30 mouse cellular contexts compared by ENCODE assay signal in the genomic region with DNA sequence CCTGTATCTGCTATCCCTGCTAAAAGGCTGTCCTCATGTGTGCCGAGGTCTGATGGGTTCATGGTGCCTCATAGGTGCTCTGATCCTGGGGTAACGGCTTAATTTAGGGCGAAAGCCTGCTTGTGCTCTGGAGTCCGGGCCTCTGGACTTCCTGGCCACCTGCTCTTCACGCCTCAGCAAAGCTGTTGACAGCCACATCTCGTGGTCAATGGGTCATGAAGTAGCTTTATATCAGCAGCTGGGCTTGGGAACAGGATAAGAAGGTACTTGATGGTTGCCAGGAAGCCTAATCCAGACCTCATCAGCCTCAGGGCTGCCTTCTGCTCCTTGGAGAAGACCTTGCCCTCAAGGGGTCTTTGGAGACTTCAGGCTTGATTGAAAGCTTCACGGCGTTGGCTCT. TPM values are rescaled to one million over a fixed set of nuclear protein-coding genes. Genes with fewer than 3 reads are reported as not detected.
DNase-seq lines count a peak whose midpoint lies in the region; ATAC-seq and TF ChIP-seq lines count a peak whose summit lies in the region.
"Had no signal": no experiment of that assay in that cellular context is flagged by ENCODE, and none has a peak within 500 bp of the region (broad histone marks: within the 10 kb centered on the region; RNA-seq: fewer than 3 reads in every experiment).

No protein-coding gene starts in this region.

- no peak for TF ChIP-seq EP300 in liver, postnatal 0 days (IDR thresholded peaks at IDR 0.05; ENCODE audit: low read depth)

- no peak for TF ChIP-seq POLR2A in bone marrow, adult 2 months (IDR thresholded peaks at IDR 0.05; ENCODE audit: borderline replicate concordance, control insufficient read depth, low read depth, low read length)

- peak; percentile 24; the same call in 1 of the 2 replicates for ATAC-seq in kidney, embryonic 14.5 days (ENCODE audit: low FRiP score, low TSS enrichment)
- ATAC-seq in liver, postnatal 0 days = no peak
- no peak for ATAC-seq in liver, embryonic 11.5 days (replicated peaks; ENCODE audit: low FRiP score)
- ATAC-seq: CD4-positive, CD25-positive, alpha-beta regulatory T cell, adult 4 months; forebrain, embryonic 13.5 days; forebrain, embryonic 16.5 days; hindbrain, postnatal 0 days; inflammation-experienced regulatory T-cells, adult 6 months had no signal

- no peak overlapping the region for H3K9ac ChIP-seq in kidney, embryonic 14.5 days (ENCODE audit: low read depth, low read length)
- no peak overlapping the region for H3K9ac ChIP-seq in liver, postnatal 0 days (replicated peaks)
- H3K9ac ChIP-seq in liver, embryonic 11.5 days (ENCODE audit: low read depth, low read length) = no peak overlapping the region
- H3K9ac ChIP-seq: forebrain, embryonic 13.5 days; heart, embryonic 13.5 days; hindbrain, embryonic 14.5 days had no signal

- H3K4me1 ChIP-seq in kidney, embryonic 14.5 days (ENCODE audit: control insufficient read depth, insufficient read depth, low read length) = 0 out of 2 replicates have a peak, but pooled peaks cover 3% of the 10 kb centered on the region
- 0 out of 2 replicates have a peak, but pooled peaks cover 3% of the 10 kb centered on the region for H3K4me1 ChIP-seq in liver, postnatal 0 days (ENCODE audit: insufficient read depth)
- H3K4me1 ChIP-seq in liver, embryonic 11.5 days (replicated peaks; ENCODE audit: control insufficient read depth, insufficient read depth, low read length) = peaks cover 3% of the 10 kb centered on the region; the same call in 1 of the 2 replicates
- H3K4me1 ChIP-seq in bone marrow, adult 2 months (ENCODE audit: control insufficient read depth, insufficient read depth, low read length) = no peaks in the 10 kb centered on the region; the same call in 1 of the 2 replicates
- H3K4me1 ChIP-seq: forebrain, embryonic 13.5 days had no signal

- WGBS in kidney, embryonic 14.5 days = 34% methylated on average over 8 of the region's 8 CpGs
- 48% methylated on average over 8 of the region's 8 CpGs for WGBS in liver, postnatal 0 days (ENCODE audit: insufficient replicate concordance)
- 67% methylated on average over 8 of the region's 8 CpGs for WGBS in liver, embryonic 11.5 days
- 53% methylated on average over 8 of the region's 8 CpGs for WGBS in bone marrow, adult 2 months

- H3K4me3 ChIP-seq in kidney, embryonic 14.5 days (ENCODE audit: low read length) = no peak overlapping the region
- H3K4me3 ChIP-seq in liver, postnatal 0 days (ENCODE audit: low read depth, low read length) = no peak overlapping the region
- no peak overlapping the region for H3K4me3 ChIP-seq in liver, embryonic 11.5 days (ENCODE audit: low read depth, low read length)
- H3K4me3 ChIP-seq in bone marrow, adult 2 months (replicated peaks; ENCODE audit: control insufficient read depth, low read depth, low read length) = no peak overlapping the region
- H3K4me3 ChIP-seq: forebrain, embryonic 10.5 days; forebrain, embryonic 13.5 days; heart, adult 2 months; heart, embryonic 10.5 days; heart, embryonic 13.5 days had no signal

- no peak for DNase-seq in kidney, adult 11 months
- no peak for DNase-seq in liver, postnatal 0 days
- DNase-seq in liver, embryonic 11.5 days (ENCODE audit: low spot score) = no peak
- DNase-seq in cerebellum, postnatal 14 days = no peak
- DNase-seq: adrenal gland, adult 2 months; adrenal gland, postnatal 14 days; cerebellum, adult 11-12 months; cerebellum, adult 8-10 months; cerebellum, postnatal 10 days; gastrocnemius, postnatal 25 days; heart, adult 2 months; heart, postnatal 14 days; heart, postnatal 4 days had no signal

- H3K4me2 ChIP-seq in kidney, embryonic 14.5 days (replicated peaks; ENCODE audit: low read depth, low read length) = no peak overlapping the region
- H3K4me2 ChIP-seq in liver, postnatal 0 days (ENCODE audit: low read depth, low read length) = no peak overlapping the region
- H3K4me2 ChIP-seq in liver, embryonic 11.5 days = no peak overlapping the region
- H3K4me2 ChIP-seq: forebrain, embryonic 13.5 days; heart, embryonic 13.5 days; hindbrain, embryonic 14.5 days had no signal

- TF ChIP-seq CTCF in liver, postnatal 0 days (IDR thresholded peaks at IDR 0.05; ENCODE audit: low read depth) = no peak
- no peak for TF ChIP-seq CTCF in bone marrow, adult 2 months (IDR thresholded peaks at IDR 0.05; ENCODE audit: control insufficient read depth, insufficient read depth, low read length)

- H3K27ac ChIP-seq in kidney, embryonic 14.5 days (ENCODE audit: low read depth, low read length) = no peak overlapping the region
- H3K27ac ChIP-seq in liver, postnatal 0 days (ENCODE audit: low read depth) = peak overlapping the region; percentile 57; the same call in 1 of the 2 replicates
- no peak overlapping the region for H3K27ac ChIP-seq in liver, embryonic 11.5 days (ENCODE audit: low read depth, low read length)
- H3K27ac ChIP-seq in bone marrow, adult 2 months (ENCODE audit: control insufficient read depth, insufficient read depth, low read depth, low read length, poor library complexity) = peak overlapping the region; percentile 68
- H3K27ac ChIP-seq: forebrain, embryonic 10.5 days; forebrain, embryonic 13.5 days; heart, adult 2 months; heart, embryonic 10.5 days; heart, embryonic 13.5 days; hindbrain, embryonic 14.5 days; hindbrain, postnatal 0 days had no signal

- H3K27me3 ChIP-seq in kidney, embryonic 14.5 days (ENCODE audit: control insufficient read depth, insufficient read depth, low read length) = no peaks in the 10 kb centered on the region
- H3K27me3 ChIP-seq in liver, postnatal 0 days (ENCODE audit: insufficient read depth, low read length) = no peaks in the 10 kb centered on the region
- H3K27me3 ChIP-seq in liver, embryonic 11.5 days (replicated peaks; ENCODE audit: control insufficient read depth, insufficient read depth, low read length) = no peaks in the 10 kb centered on the region

- no peaks in the 10 kb centered on the region for H3K9me3 ChIP-seq in kidney, embryonic 14.5 days (ENCODE audit: control insufficient read depth, low read length)
- no peaks in the 10 kb centered on the region for H3K9me3 ChIP-seq in liver, postnatal 0 days (ENCODE audit: low read length)
- H3K9me3 ChIP-seq in liver, embryonic 11.5 days (ENCODE audit: control insufficient read depth, low read length) = no peaks in the 10 kb centered on the region
- H3K9me3 ChIP-seq: forebrain, embryonic 10.5 days; forebrain, embryonic 13.5 days; heart, embryonic 10.5 days; heart, embryonic 13.5 days had no signal

- H3K36me3 ChIP-seq in kidney, embryonic 14.5 days (ENCODE audit: control insufficient read depth, insufficient read depth, low read length) = no peaks in the 10 kb centered on the region
- no peaks in the 10 kb centered on the region for H3K36me3 ChIP-seq in liver, postnatal 0 days (replicated peaks; ENCODE audit: insufficient read depth, low read length)
- H3K36me3 ChIP-seq in liver, embryonic 11.5 days (ENCODE audit: control insufficient read depth, insufficient read depth, low read length) = no peaks in the 10 kb centered on the region
- H3K36me3 ChIP-seq: forebrain, embryonic 10.5 days; heart, embryonic 10.5 days; heart, embryonic 13.5 days had no signal

RNA-seq across cellular contexts. Expression of gene Ffar1, which starts 2.0 kb away (rescaled TPM):
- polyA plus RNA-seq in kidney, embryonic 14.5 days (2014; fragmentation: Nextera tagmentation; extraction: Ambion mirVana) = not detected in 2 replicates
- polyA plus RNA-seq in liver, postnatal 0 days (2015; fragmentation: Nextera tagmentation; extraction: Ambion mirVana) = 0.06 TPM in 1 of 2 replicates, not detected in the other
- not detected in 2 replicates for polyA plus RNA-seq in liver, embryonic 11.5 days (2014; fragmentation: Nextera tagmentation; extraction: Ambion mirVana)
- polyA plus RNA-seq in bone marrow, adult 2 months (2011; ENCODE audit: insufficient read depth, insufficient read length, low replicate concordance, missing spikeins) = 2.1 and 4.9 TPM in 2 replicates
- polyA plus RNA-seq: adrenal gland, adult 2 months; brain, embryonic 14.5 days; C2C12; embryonic facial prominence, embryonic 11.5 days; embryonic facial prominence, embryonic 14.5 days; forebrain, embryonic 10.5 days; forebrain, embryonic 13.5 days; forebrain, embryonic 16.5 days; heart, embryonic 10.5 days; heart, embryonic 13.5 days; hindbrain, embryonic 11.5 days; hindbrain, embryonic 14.5 days; hindbrain, postnatal 0 days had no signal

RNA-seq across cellular contexts. Expression of gene Ffar3, which starts 7.4 kb away (rescaled TPM):
- not detected in 2 replicates for polyA plus RNA-seq in kidney, embryonic 14.5 days (2014; fragmentation: Nextera tagmentation; extraction: Ambion mirVana)
- not detected in 2 replicates for polyA plus RNA-seq in liver, postnatal 0 days (2015; fragmentation: Nextera tagmentation; extraction: Ambion mirVana)
- not detected in 2 replicates for polyA plus RNA-seq in liver, embryonic 11.5 days (2014; fragmentation: Nextera tagmentation; extraction: Ambion mirVana)
- polyA plus RNA-seq in bone marrow, adult 2 months (2011; ENCODE audit: insufficient read depth, insufficient read length, low replicate concordance, missing spikeins) = not detected in 2 replicates
- polyA plus RNA-seq: brain, embryonic 14.5 days; C2C12; CD4-positive, CD25-positive, alpha-beta regulatory T cell, adult 4 months; embryonic facial prominence, embryonic 11.5 days; embryonic facial prominence, embryonic 14.5 days; forebrain, embryonic 10.5 days; forebrain, embryonic 13.5 days; forebrain, embryonic 16.5 days; heart, adult 2 months; heart, embryonic 13.5 days; heart, embryonic 16.5 days; hindbrain, embryonic 11.5 days; hindbrain, embryonic 14.5 days had no signal

RNA-seq across cellular contexts. Expression of gene Cd22, which starts 16.8 kb away (rescaled TPM):
- 0.55 TPM in 1 of 2 replicates, not detected in the other for polyA plus RNA-seq in kidney, embryonic 14.5 days (2014; fragmentation: Nextera tagmentation; extraction: Ambion mirVana)
- 1.5 and 2.2 TPM in 2 replicates for polyA plus RNA-seq in liver, postnatal 0 days (2015; fragmentation: Nextera tagmentation; extraction: Ambion mirVana)
- polyA plus RNA-seq in liver, embryonic 11.5 days (2014; fragmentation: Nextera tagmentation; extraction: Ambion mirVana) = 0.07 TPM in 1 of 2 replicates, not detected in the other
- 24.0 and 59.4 TPM in 2 replicates for polyA plus RNA-seq in bone marrow, adult 2 months (2011; ENCODE audit: insufficient read depth, insufficient read length, low replicate concordance, missing spikeins)
- polyA plus RNA-seq: embryonic facial prominence, embryonic 11.5 days; forebrain, embryonic 10.5 days; forebrain, embryonic 13.5 days; heart, embryonic 10.5 days; heart, embryonic 13.5 days; hindbrain, embryonic 11.5 days; hindbrain, embryonic 14.5 days had no signal

RNA-seq across cellular contexts. Expression of gene Ffar2, which starts 39.8 kb away (rescaled TPM):
- 0.31 TPM in 1 of 2 replicates, not detected in the other for polyA plus RNA-seq in kidney, embryonic 14.5 days (2014; fragmentation: Nextera tagmentation; extraction: Ambion mirVana)
- 1.6 and 2.1 TPM in 2 replicates for polyA plus RNA-seq in liver, postnatal 0 days (2015; fragmentation: Nextera tagmentation; extraction: Ambion mirVana)
- polyA plus RNA-seq in liver, embryonic 11.5 days (2014; fragmentation: Nextera tagmentation; extraction: Ambion mirVana) = 0.36 and 0.47 TPM in 2 replicates
- polyA plus RNA-seq in bone marrow, adult 2 months (2011; ENCODE audit: insufficient read depth, insufficient read length, low replicate concordance, missing spikeins) = 3.6 and 18.3 TPM in 2 replicates
- polyA plus RNA-seq: C2C12; embryonic facial prominence, embryonic 11.5 days; forebrain, embryonic 10.5 days; forebrain, embryonic 13.5 days; forebrain, embryonic 16.5 days; heart, embryonic 13.5 days; hindbrain, embryonic 14.5 days had no signal

RNA-seq across cellular contexts. Expression of gene Mag, which starts 51.3 kb away (rescaled TPM):
- polyA plus RNA-seq in kidney, embryonic 14.5 days (2014; fragmentation: Nextera tagmentation; extraction: Ambion mirVana) = 0.28 and 0.30 TPM in 2 replicates
- 0.47 and 0.51 TPM in 2 replicates for polyA plus RNA-seq in liver, postnatal 0 days (2015; fragmentation: Nextera tagmentation; extraction: Ambion mirVana)
- polyA plus RNA-seq in liver, embryonic 11.5 days (2014; fragmentation: Nextera tagmentation; extraction: Ambion mirVana) = 0.08 and 0.23 TPM in 2 replicates
- polyA plus RNA-seq in bone marrow, adult 2 months (2011; ENCODE audit: insufficient read depth, insufficient read length, low replicate concordance, missing spikeins) = 1.1 and 7.2 TPM in 2 replicates
- polyA plus RNA-seq: CD4-positive, CD25-positive, alpha-beta regulatory T cell, adult 4 months; inflammation-experienced regulatory T-cells, adult 6 months had no signal

Comparison
In these comparisons a context has a peak if more than half of its experiments do, and no peak if none do; other contexts are left out.
1. H3K27ac ChIP-seq: peak in liver, postnatal 0 days (single experiment) and bone marrow, adult 2 months (single experiment); none in kidney, embryonic 14.5 days (single experiment) and liver, embryonic 11.5 days (single experiment).